Mouse (Mus musculus): ENCODE measurements around the gene Trpc7. TPM values are rescaled to one million over a fixed set of nuclear protein-coding genes. Genes with fewer than 3 reads are reported as not detected.

Gene Trpc7
- polyA plus RNA-seq (2021; fragmentation: Nextera tagmentation) = 1.7 and 2.0 TPM in 2 replicates
- long read RNA-seq, experiment 1, partial matches to known transcripts = 2 of 4 reads
- long read RNA-seq, experiment 1, other reads (novel, unspliced or antisense) = 2 of 4 reads
- long read RNA-seq, experiment 2, partial matches to known transcripts = 0 of 7 reads
- long read RNA-seq, experiment 2, other reads (novel, unspliced or antisense) = 3 of 7 reads

GRCm38 (mm10) chr13:56895893-56896292 lies at the start of gene Trpc7:
Gene Trpc7 (minus strand): TSS chr13:56895993.

GRCm38 (mm10) chr13:56753192-56753951 lies 142.4 kb downstream of the Trpc7 start, which contains the start of gene Gm45623:
Gene Gm45623 (minus strand): TSS chr13:56753827.

Other genes with a start within 250 kb of the Trpc7 start
- 4.4 and 4.7 TPM in 2 replicates for gene Smad5, start 193.0 kb downstream of the Trpc7 start, polyA plus RNA-seq (2021; fragmentation: Nextera tagmentation)
- 0.46 and 0.54 TPM in 2 replicates for gene Gm45623, start 142.2 kb downstream of the Trpc7 start, polyA plus RNA-seq (2021; fragmentation: Nextera tagmentation)

Data from layer of hippocampus, adult 6 months (tissue).